Mouse (Mus musculus): ENCODE measurements around the gene Sirt4.

DNA sequence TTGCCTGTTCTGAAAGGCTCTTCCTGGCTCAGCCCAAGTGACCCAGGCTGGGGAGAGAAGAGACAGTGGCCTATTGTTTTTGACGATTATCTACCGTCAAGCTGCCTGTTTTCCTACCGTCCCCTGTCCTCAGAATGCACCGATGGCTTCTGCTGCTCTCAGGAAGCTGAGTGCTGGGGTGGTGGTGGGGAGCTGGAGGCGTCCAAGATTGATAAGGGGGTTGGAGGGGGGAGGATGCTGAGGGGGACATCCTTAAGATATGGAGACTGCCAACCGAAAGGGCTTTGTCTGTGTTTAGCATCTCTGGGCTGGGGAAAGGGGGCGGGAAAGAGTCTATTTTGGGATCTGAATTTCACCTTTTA lies 52.6 kb downstream of the Sirt4 start:
- TF ChIP-seq CTCF (IDR thresholded peaks at IDR 0.05; ENCODE audit: low read depth, low read length): no peak
- TF ChIP-seq TAL1 (conservative IDR thresholded peaks at IDR 0.05; ENCODE audit: low read depth, low read length): no peak

Data from G1E (cell line).